Mouse (Mus musculus): ENCODE results near the gene Deaf1. TPM values are rescaled to one million over a fixed set of nuclear protein-coding genes. Genes with fewer than 3 reads are reported as not detected.

Deaf1 gene
- polyA plus RNA-seq, 1 experiment from 2014 or later: 29.4 TPM

DNA sequence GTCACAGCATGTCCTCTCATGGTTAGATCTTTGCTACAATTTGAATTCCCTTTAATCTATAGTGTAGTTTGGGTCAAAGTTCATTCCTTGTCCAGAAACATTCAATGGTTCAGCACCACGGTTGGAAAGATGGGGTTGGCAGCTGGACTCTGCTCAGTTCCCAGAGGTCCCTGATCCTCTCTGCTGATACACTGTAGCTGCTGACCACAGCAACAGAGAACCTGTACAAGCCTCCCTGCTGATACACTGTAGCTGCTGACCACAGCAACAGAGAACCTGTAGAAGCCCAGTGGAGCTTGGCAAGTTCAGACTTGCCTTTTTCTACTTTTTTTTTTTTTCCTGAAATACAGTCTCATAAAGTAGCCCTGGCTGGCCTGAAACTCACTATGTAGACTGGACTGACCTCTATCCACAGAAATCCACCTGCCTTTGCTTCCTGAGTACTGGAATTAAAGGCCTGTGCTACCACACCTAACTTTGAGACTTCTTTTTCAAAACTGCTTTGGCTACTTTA, 9.8 kb downstream of the Deaf1 start:
- Histone ChIP-seq H3K9me3 (replicated peaks) (no peaks in the 10 kb centered on the region), H3K4me1 (replicated peaks) (no peaks in the 10 kb centered on the region), H3K27ac (no peak overlapping the region), H3K4me3 (no peak overlapping the region), H3K9ac (no peak overlapping the region), H3K27me3 (no peaks in the 10 kb centered on the region), H3K36me3 (peaks cover 80% of the 10 kb centered on the region), H3K4me2 (no peak overlapping the region)
- no peak for ATAC-seq (replicated peaks; ENCODE audit: insufficient number of reproducible peaks, insufficient read depth, low FRiP score, low read depth)
- WGBS: 71% methylated on average over 1 of the region's 1 CpGs

DNA sequence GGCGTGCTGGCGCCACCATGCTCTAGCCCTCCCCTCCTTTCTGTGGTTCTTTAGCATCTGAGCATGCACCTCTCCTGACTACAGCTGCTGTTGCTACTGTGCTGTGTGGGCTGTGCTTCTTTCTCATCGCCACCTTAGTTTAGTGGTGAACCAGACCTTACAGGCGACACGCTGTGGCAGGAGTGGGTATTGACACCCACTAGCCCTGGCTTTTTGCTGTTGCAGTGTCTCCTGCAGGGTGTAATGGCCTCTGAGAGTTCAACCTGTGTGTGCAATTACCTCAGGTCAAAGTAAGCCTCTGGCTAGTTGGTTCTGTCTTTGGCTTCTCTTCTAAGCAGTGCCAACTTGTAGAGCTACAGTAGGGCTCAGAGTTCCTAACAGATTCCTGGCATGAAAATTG, 11.5 kb downstream of the Deaf1 start:
- ATAC-seq (replicated peaks; ENCODE audit: insufficient number of reproducible peaks, insufficient read depth, low FRiP score, low read depth): peak; percentile 64; the same call in 1 of the 2 replicates
- no peaks in the 10 kb centered on the region for H3K27me3 ChIP-seq
- no peak overlapping the region for H3K9ac ChIP-seq

DNA sequence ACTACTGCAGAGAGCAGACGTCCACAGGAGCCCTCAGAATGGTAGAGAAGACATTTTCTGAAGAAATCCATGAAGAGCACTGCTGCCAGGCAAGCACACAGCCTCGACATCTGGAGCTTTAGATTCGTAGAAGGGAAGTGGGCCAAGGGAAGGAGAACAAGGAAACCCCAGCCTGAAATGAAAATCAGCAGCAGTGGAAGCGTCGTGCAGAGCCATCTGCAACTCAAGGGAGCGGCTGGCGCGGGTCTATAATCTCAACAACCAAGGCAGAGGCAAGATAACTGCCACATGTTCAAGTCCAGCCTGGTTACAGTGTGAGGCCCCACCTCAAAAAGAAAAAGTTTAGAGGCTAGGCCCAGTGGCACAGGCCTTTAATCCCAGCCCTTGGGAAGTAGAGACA, 12.4 kb downstream of the Deaf1 start:
- 80% methylated on average over 8 of the region's 8 CpGs for WGBS
- H3K36me3 ChIP-seq: peaks cover 80% of the 10 kb centered on the region
- no peak for ATAC-seq (replicated peaks; ENCODE audit: insufficient number of reproducible peaks, insufficient read depth, low FRiP score, low read depth)
- no peak overlapping the region for H3K4me3 ChIP-seq
- no peak overlapping the region for H3K4me2 ChIP-seq
- H3K9ac ChIP-seq: no peak overlapping the region
- no peak overlapping the region for H3K27ac ChIP-seq
- no peaks in the 10 kb centered on the region for H3K27me3 ChIP-seq
- no peaks in the 10 kb centered on the region for H3K4me1 ChIP-seq (replicated peaks)
- H3K9me3 ChIP-seq (replicated peaks): no peaks in the 10 kb centered on the region

More for the DNA sequence above, 11.5 kb downstream of the Deaf1 start:
- Histone ChIP-seq H3K9me3 (replicated peaks) (no peaks in the 10 kb centered on the region), H3K27ac (no peak overlapping the region), H3K4me3 (no peak overlapping the region), H3K4me1 (replicated peaks) (no peaks in the 10 kb centered on the region), H3K4me2 (no peak overlapping the region), H3K36me3 (peaks cover 77% of the 10 kb centered on the region)
- 71% methylated on average over 5 of the region's 5 CpGs for WGBS

DNA sequence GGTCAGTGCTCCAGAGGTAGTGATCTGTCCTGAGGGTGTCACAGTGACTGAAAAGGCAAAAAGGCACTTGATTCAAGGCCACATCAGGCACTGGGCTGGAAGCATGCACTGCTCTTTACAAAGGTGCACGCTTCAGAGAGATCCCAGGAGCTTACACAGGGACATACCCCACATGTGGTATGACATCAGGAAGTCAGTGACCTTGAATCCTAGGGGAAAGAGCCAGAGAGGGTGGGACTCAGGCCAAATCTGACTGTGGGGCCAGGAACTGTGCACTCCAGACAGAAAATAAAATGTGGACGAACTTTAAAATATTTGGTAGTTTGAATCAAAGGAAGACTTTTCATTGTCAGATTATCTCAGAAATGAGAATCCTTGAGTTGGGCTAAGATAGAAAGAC, 13.1 kb downstream of the Deaf1 start:
- Histone ChIP-seq H3K4me1 (replicated peaks) (no peaks in the 10 kb centered on the region), H3K4me3 (no peak overlapping the region), H3K9me3 (replicated peaks) (no peaks in the 10 kb centered on the region), H3K36me3 (peaks cover 80% of the 10 kb centered on the region), H3K27ac (no peak overlapping the region), H3K4me2 (no peak overlapping the region), H3K9ac (no peak overlapping the region), H3K27me3 (no peaks in the 10 kb centered on the region)
- no peak for ATAC-seq (replicated peaks; ENCODE audit: insufficient number of reproducible peaks, insufficient read depth, low FRiP score, low read depth)
- 82% methylated on average over 2 of the region's 2 CpGs for WGBS

DNA sequence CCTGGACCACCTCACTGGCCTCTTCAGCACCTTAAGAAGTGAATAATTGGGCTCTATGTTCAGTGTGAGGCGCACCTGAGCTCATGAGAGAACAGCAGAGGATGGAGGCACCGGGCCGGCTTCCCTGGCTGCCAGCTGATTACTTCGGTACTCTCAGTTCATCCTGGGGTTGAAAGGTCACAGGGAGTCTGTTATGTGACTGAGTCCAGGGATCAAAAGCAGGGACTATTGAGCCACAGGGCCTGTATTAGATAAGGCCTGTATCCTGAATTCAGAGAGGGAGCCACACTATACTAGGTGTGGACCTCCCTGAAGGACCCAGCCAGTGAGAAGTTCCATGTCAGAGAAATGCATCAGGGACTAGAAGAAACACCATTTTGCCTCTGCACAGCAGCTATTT, 23.0 kb downstream of the Deaf1 start:
- H3K4me2 ChIP-seq: no peak overlapping the region
- no peak overlapping the region for H3K27ac ChIP-seq
- no peak for ATAC-seq (replicated peaks; ENCODE audit: insufficient number of reproducible peaks, insufficient read depth, low FRiP score, low read depth)
- 84% methylated on average over 4 of the region's 4 CpGs for WGBS
- H3K9me3 ChIP-seq (replicated peaks): no peaks in the 10 kb centered on the region
- peaks cover 81% of the 10 kb centered on the region for H3K36me3 ChIP-seq
- no peaks in the 10 kb centered on the region for H3K27me3 ChIP-seq
- no peaks in the 10 kb centered on the region for H3K4me1 ChIP-seq (replicated peaks)
- no peak overlapping the region for H3K4me3 ChIP-seq
- H3K9ac ChIP-seq: no peak overlapping the region

DNA sequence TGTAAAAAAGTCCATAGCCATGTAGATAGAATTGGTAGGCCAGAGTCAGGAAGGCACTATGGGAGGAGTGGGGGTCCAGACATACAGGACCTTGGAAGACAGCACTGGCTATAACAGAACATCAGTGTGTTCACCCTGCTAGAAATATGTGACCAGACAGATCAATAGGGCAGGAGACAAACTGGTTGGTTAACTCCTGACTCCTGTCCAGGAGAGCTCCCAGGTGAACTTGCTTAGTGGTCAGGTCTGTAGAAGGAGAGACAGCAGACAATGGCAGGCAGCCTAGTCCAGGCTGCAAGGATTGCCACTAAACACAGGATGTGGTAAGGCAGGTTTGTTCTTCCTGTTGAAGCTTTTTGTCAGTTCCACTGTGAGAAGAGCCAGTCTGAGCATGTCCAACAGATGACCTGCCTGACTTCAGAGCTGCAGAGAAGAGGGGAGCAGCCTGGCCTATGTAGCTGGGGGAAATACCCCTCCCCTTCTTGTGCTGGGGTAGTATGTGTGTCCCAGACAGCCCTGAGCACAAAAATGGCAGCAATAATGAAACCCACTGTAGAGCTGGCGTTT, 24.7 kb downstream of the Deaf1 start:
- Histone ChIP-seq H3K4me2 (no peak overlapping the region), H3K36me3 (peaks cover 73% of the 10 kb centered on the region), H3K4me1 (replicated peaks) (no peaks in the 10 kb centered on the region), H3K27me3 (no peaks in the 10 kb centered on the region), H3K9ac (no peak overlapping the region), H3K4me3 (no peak overlapping the region), H3K27ac (no peak overlapping the region), H3K9me3 (replicated peaks) (no peaks in the 10 kb centered on the region)
- no peak for ATAC-seq (replicated peaks; ENCODE audit: insufficient number of reproducible peaks, insufficient read depth, low FRiP score, low read depth)
- 84% methylated on average over 1 of the region's 1 CpGs for WGBS

DNA sequence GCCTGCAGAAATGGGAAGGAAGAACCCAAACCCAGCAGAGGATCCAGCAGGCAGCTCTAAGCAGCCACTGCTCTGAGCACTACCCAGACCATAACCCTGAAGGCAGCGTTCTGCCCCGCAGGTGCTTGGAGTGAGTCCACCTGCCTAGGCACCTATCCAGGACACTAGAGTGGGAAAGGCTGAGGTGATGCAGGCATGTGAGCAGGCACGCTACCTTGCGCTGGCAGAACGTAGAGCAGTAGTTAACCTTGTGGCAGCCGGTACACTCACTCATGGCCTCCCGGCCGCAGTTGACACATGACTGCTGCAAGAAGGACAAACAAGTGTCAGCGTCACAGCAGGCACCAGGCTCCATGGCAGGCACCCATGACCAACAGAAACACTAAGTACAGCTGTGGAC, 26.1 kb downstream of the Deaf1 start:
- Histone ChIP-seq H3K4me1 (replicated peaks) (no peaks in the 10 kb centered on the region), H3K9me3 (replicated peaks) (no peaks in the 10 kb centered on the region), H3K4me2 (no peak overlapping the region), H3K4me3 (no peak overlapping the region), H3K36me3 (peaks cover 61% of the 10 kb centered on the region), H3K27ac (no peak overlapping the region), H3K27me3 (no peaks in the 10 kb centered on the region), H3K9ac (no peak overlapping the region)
- WGBS: 95% methylated on average over 9 of the region's 9 CpGs
- ATAC-seq (replicated peaks; ENCODE audit: insufficient number of reproducible peaks, insufficient read depth, low FRiP score, low read depth): no peak

DNA sequence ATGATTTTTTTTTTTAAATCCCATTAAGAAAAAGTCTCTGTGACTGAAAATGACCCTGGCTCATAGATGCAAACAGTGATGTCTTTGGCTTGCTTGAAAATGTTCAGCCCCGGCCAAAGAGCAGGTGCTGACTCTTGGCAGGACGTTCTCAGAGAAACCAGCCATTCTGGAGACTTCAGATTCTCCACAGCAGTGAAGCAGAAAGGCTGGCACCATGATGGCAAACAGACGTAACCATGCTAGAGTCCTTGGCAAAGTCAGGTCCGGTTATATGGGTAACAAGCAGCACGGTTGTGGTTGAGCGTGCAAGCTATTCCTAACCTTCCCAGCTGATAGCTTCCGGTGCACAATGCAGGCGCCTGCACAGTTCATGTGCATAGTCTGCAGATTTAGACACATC, 28.3 kb downstream of the Deaf1 start:
- Histone ChIP-seq H3K27ac (no peak overlapping the region), H3K36me3 (peaks cover 43% of the 10 kb centered on the region), H3K27me3 (peaks cover 19% of the 10 kb centered on the region), H3K4me1 (replicated peaks) (peaks cover 7% of the 10 kb centered on the region), H3K4me2 (no peak overlapping the region), H3K4me3 (no peak overlapping the region), H3K9ac (no peak overlapping the region), H3K9me3 (replicated peaks) (no peaks in the 10 kb centered on the region)
- ATAC-seq (replicated peaks; ENCODE audit: insufficient number of reproducible peaks, insufficient read depth, low FRiP score, low read depth): no peak
- 92% methylated on average over 8 of the region's 8 CpGs for whole genome bisulfite sequencing

DNA sequence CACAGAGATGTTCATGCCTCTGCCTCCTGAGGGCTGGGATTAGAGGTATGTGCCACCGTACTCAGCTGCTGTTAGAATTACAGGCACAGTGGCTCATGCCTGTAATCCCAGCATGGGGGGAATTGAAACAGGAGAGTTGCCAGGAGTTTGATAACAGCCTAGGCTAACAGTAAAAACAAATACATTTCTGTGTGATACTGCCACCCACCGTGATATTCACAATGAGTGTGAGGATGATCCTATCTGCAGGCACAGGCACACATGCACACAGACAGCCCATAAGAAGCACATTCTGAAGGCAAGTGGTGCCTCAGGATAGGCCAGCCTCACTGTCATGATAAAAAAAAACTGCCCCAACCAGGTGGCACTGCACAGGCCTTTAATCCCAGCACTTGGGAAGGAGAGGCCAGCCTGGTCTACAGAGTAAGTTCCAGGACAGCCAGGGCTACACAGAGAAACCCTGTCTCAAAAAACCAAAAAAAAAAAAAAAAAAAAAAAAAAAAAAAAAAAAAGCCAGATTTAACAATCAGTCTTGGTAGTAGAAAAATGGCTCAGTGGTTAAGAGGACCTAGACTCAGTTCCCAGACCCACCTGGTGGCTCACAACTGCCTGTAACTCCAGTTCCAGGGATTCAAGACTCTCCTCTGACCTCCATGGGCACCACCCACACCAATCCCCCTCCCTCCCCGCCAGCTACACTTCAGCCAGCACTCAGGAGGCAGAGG, 29.4 kb downstream of the Deaf1 start:
- Histone ChIP-seq H3K4me2 (no peak overlapping the region), H3K27ac (no peak overlapping the region), H3K9me3 (replicated peaks) (no peaks in the 10 kb centered on the region), H3K4me3 (no peak overlapping the region), H3K36me3 (peaks cover 35% of the 10 kb centered on the region), H3K9ac (no peak overlapping the region), H3K27me3 (peaks cover 30% of the 10 kb centered on the region), H3K4me1 (replicated peaks) (peaks cover 18% of the 10 kb centered on the region)
- ATAC-seq (replicated peaks; ENCODE audit: insufficient number of reproducible peaks, insufficient read depth, low FRiP score, low read depth): no peak
- 74% methylated on average over 3 of the region's 3 CpGs for WGBS

DNA sequence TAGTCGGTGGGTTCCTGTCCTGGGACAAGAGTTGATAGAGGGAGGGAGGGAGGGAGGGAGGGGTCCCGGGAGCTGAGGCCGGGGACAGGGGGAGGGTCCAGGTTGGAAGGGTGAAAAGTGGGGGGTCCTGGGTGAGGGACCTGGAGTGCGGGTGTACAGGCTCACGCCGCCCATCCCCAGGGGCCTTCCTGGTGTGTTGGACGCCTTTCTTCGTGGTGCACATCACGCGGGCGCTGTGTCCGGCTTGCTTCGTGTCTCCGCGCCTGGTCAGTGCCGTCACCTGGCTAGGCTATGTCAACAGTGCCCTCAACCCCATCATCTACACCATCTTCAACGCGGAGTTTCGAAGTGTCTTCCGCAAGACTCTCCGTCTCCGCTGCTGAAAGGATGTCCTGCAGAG, 33.0 kb downstream of the Deaf1 start:
- Histone ChIP-seq H3K9me3 (replicated peaks) (no peaks in the 10 kb centered on the region), H3K27me3 (peaks cover 56% of the 10 kb centered on the region), H3K4me2 (peak overlapping the region; percentile 72), H3K36me3 (0 out of 2 replicates have a peak, but pooled peaks cover 3% of the 10 kb centered on the region), H3K9ac (no peak overlapping the region), H3K4me3 (peak overlapping the region; percentile 42), H3K27ac (no peak overlapping the region), H3K4me1 (replicated peaks) (peaks cover 28% of the 10 kb centered on the region)
- WGBS: 2% methylated on average over 18 of the region's 22 CpGs
- ATAC-seq (replicated peaks; ENCODE audit: insufficient number of reproducible peaks, insufficient read depth, low FRiP score, low read depth): no peak

DNA sequence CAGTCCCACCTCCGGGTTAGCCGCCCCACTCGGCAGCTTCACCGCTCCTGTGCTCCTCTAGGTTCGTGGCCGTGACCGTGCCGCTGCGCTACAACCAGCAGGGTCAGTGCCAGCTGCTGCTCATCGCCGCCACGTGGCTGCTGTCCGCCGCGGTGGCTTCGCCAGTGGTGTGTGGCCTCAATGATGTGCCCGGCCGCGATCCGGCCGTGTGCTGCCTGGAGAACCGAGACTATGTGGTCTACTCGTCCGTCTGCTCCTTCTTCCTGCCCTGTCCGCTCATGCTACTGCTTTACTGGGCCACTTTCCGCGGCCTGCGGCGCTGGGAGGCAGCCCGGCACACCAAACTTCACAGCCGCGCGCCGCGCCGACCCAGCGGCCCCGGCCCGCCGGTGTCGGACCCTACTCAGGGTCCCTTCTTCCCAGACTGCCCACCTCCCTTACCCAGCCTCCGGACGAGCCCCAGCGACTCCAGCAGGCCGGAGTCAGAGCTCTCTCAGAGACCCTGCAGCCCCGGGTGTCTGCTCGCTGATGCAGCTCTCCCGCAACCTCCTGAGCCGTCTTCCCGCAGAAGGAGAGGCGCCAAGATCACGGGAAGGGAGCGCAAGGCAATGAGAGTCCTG, 33.5 kb downstream of the Deaf1 start:
- H3K9ac ChIP-seq: peak overlapping the region; percentile 20
- H3K27ac ChIP-seq: no peak overlapping the region
- peak overlapping the region; percentile 42 for H3K4me3 ChIP-seq
- H3K9me3 ChIP-seq (replicated peaks): no peaks in the 10 kb centered on the region
- H3K4me2 ChIP-seq: peak overlapping the region; percentile 72
- WGBS: 1% methylated on average over 51 of the region's 53 CpGs
- H3K4me1 ChIP-seq (replicated peaks): peaks cover 28% of the 10 kb centered on the region
- H3K36me3 ChIP-seq: no peaks in the 10 kb centered on the region
- peaks cover 56% of the 10 kb centered on the region for H3K27me3 ChIP-seq
- ATAC-seq (replicated peaks; ENCODE audit: insufficient number of reproducible peaks, insufficient read depth, low FRiP score, low read depth): 0 out of 2 replicates have a peak, but pooled peaks have one; percentile 27

Data from heart, embryonic 15.5 days (tissue).